Mouse (Mus musculus): ENCODE data around the gene Gm45261.

DNA sequence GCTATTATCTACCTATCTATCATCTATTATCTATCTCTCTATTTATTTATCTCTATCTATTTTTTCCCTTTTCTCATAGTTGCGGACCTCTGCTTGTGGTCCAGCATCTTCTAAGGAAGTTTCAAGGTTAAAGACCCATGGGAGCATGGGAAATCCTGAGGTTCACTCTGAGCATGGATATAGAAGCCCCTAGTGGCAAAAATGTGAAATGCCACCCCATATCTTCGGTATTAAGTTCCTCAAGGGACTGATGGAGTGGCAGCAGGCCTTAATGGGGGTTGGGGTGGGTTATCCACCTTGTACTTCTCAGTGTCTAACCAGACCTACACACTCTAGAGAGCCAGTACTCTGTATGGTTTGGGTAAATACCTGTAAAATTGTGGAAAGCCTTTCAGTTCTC, 43.5 kb upstream of the Gm45261 start:
- TF ChIP-seq CTCF (IDR thresholded peaks at IDR 0.05; ENCODE audit: borderline replicate concordance, insufficient read depth, low read depth, low read length) (no peak), POLR2A (IDR thresholded peaks at IDR 0.05; ENCODE audit: borderline replicate concordance, insufficient read depth, low read length) (no peak)
